Mouse (Mus musculus) midbrain, postnatal 0 days (tissue): ENCODE results near the gene Nipal4. TPM values are rescaled to one million over a fixed set of nuclear protein-coding genes. Genes with fewer than 3 reads are reported as not detected.

Experiments used
- ATAC-seq: fragments of 200-750 bp; cut with Nextera tagmentation; 2 replicates; pipeline ENCODE4 v1.8.0; 2017; ENCODE audit warnings: moderate number of reproducible peaks, mild to moderate bottlenecking, moderate TSS enrichment, moderate library complexity; ENCODE audit not compliant: low FRiP score
- DNase-seq: peaks from one replicate; pipeline ENCODE4 v3.0.0-alpha.2; 2015; ENCODE audit warnings: low spot score
- H3K27ac ChIP-seq: fragments of 300-500 bp; sonication (generic); 2 replicates; pipeline ENCODE4 v1.5.1; 2014; ENCODE audit warnings: low read depth, mild to moderate bottlenecking, low read length, mixed read lengths
- H3K27me3 ChIP-seq: fragments of 300-500 bp; sonication (generic); 2 replicates; pipeline ENCODE4 v1.6.1; 2014; ENCODE audit warnings: low read length, control low read depth, mixed read lengths; ENCODE audit not compliant: insufficient read depth
- H3K36me3 ChIP-seq: fragments of 300-500 bp; sonication (generic); 2 replicates; pipeline ENCODE4 v1.6.1; 2014; ENCODE audit warnings: low read length, control low read depth, mixed read lengths; ENCODE audit not compliant: insufficient read depth
- H3K4me1 ChIP-seq: fragments of 300-500 bp; sonication (generic); 2 replicates; pipeline ENCODE4 v1.6.1; 2014; ENCODE audit warnings: mild to moderate bottlenecking, control low read depth, antibody characterized with exemption, low read length, mixed read lengths; ENCODE audit not compliant: insufficient read depth
- H3K4me2 ChIP-seq: fragments of 300-500 bp; sonication (generic); 2 replicates; pipeline ENCODE4 v1.6.1; 2014; ENCODE audit warnings: low read depth, mild to moderate bottlenecking, low read length, mixed read lengths; ENCODE audit not compliant: poor library complexity, severe bottlenecking
- H3K4me3 ChIP-seq: fragments of 300-500 bp; sonication (generic); 2 replicates; pipeline ENCODE4 v1.5.1; 2014; ENCODE audit warnings: low read depth, mild to moderate bottlenecking, low read length, moderate library complexity
- H3K9ac ChIP-seq: fragments of 300-500 bp; sonication (generic); replicated peaks from 2 replicates; pipeline ENCODE4 v1.6.1; 2014; ENCODE audit warnings: mild to moderate bottlenecking, low read length, moderate library complexity, mixed read lengths; ENCODE audit not compliant: poor library complexity, severe bottlenecking
- H3K9me3 ChIP-seq: fragments of 300-500 bp; sonication (generic); 2 replicates; pipeline ENCODE4 v1.6.1; 2016; ENCODE audit warnings: low read length, control low read depth
- CTCF ChIP-seq: IDR thresholded peaks from 2 replicates; pipeline ENCODE4 v1.5.1; 2016; ENCODE audit warnings: antibody characterized with exemption, mild to moderate bottlenecking
- WGBS: fragments of 180-500 bp; shearing (Covaris S2); extraction: QIAGEN DNeasy Blood & Tissue Kit; methylation state at CpG from one replicate; pipeline ENCODE4 v1.1.7; 2014; 5-methylcytosine and 5-hydroxymethylcytosine counted together
- polyA plus RNA-seq: library from polyadenylated mRNA; unstranded; fragments of >200 nt; fragmentation: Nextera tagmentation; extraction: Ambion mirVana; gene quantifications from 2 replicates; pipeline ENCODE4 v1.2.1, GENCODE M21; 2015
- total RNA-seq: library from RNA; depleted of rRNA; stranded (reverse); fragments of >200 nt; gene quantifications from 2 replicates; pipeline ENCODE4 v1.2.3, GENCODE M21; 2014

Gene Nipal4
- total and polyA plus RNA-seq, 2 experiments from 2014 or later: 0.10 to 0.27 TPM

- Histone ChIP-seq H3K27ac (no peak overlapping the region), H3K4me2 (no peak overlapping the region), H3K27me3 (no peaks in the 10 kb centered on the region), H3K36me3 (peaks cover 16% of the 10 kb centered on the region), H3K9me3 (no peaks in the 10 kb centered on the region), H3K9ac (no peak overlapping the region), H3K4me1 (no peaks in the 10 kb centered on the region), H3K4me3 (no peak overlapping the region)
- no peak for DNase-seq
- no peak for TF ChIP-seq CTCF
- no peak for ATAC-seq
- WGBS: 88% methylated on average over 15 of the region's 15 CpGs
Measured at GRCm38 (mm10) chr11:46127621-46128547, 38.4 kb downstream of the Nipal4 start.

GRCm38 (mm10) chr11:46126827-46127410 is 39.4 kb downstream of the Nipal4 start:
- Histone ChIP-seq H3K4me1 (no peaks in the 10 kb centered on the region), H3K27ac (no peak overlapping the region), H3K27me3 (no peaks in the 10 kb centered on the region), H3K9me3 (no peaks in the 10 kb centered on the region), H3K4me2 (no peak overlapping the region), H3K36me3 (peaks cover 20% of the 10 kb centered on the region), H3K9ac (no peak overlapping the region), H3K4me3 (no peak overlapping the region)
- ATAC-seq: no peak
- DNase-seq: no peak
- 89% methylated on average over 11 of the region's 11 CpGs for WGBS
- TF ChIP-seq CTCF: no peak

GRCm38 (mm10) chr11:46126317-46126716 is 40.0 kb downstream of the Nipal4 start:
- Histone ChIP-seq H3K36me3 (peaks cover 18% of the 10 kb centered on the region), H3K4me2 (no peak overlapping the region), H3K4me3 (no peak overlapping the region), H3K4me1 (no peaks in the 10 kb centered on the region), H3K9me3 (no peaks in the 10 kb centered on the region), H3K27me3 (no peaks in the 10 kb centered on the region), H3K27ac (no peak overlapping the region), H3K9ac (no peak overlapping the region)
- ATAC-seq (no peak), DNase-seq (no peak)
- TF ChIP-seq CTCF: no peak
- WGBS: 93% methylated on average over 7 of the region's 7 CpGs

- DNase-seq (no peak), ATAC-seq (no peak)
- H3K27me3 ChIP-seq: no peaks in the 10 kb centered on the region
- no peak for TF ChIP-seq CTCF
- 96% methylated on average over 7 of the region's 7 CpGs for WGBS
- no peaks in the 10 kb centered on the region for H3K4me1 ChIP-seq
- H3K36me3 ChIP-seq: peaks cover 22% of the 10 kb centered on the region
- no peak overlapping the region for H3K9ac ChIP-seq
- no peaks in the 10 kb centered on the region for H3K9me3 ChIP-seq
- no peak overlapping the region for H3K4me2 ChIP-seq
- no peak overlapping the region for H3K27ac ChIP-seq
- H3K4me3 ChIP-seq: no peak overlapping the region
Measured at GRCm38 (mm10) chr11:46125835-46126229, 40.5 kb downstream of the Nipal4 start.

GRCm38 (mm10) chr11:46125093-46125834 is 41.0 kb downstream of the Nipal4 start:
- H3K4me2 ChIP-seq: no peak overlapping the region
- no peak for DNase-seq

More at GRCm38 (mm10) chr11:46125093-46125834, 41.0 kb downstream of the Nipal4 start:
- TF ChIP-seq CTCF: no peak
- no peak overlapping the region for H3K9ac ChIP-seq
- no peak overlapping the region for H3K4me3 ChIP-seq
- no peaks in the 10 kb centered on the region for H3K9me3 ChIP-seq
- H3K27me3 ChIP-seq: no peaks in the 10 kb centered on the region
- ATAC-seq: no peak
- 92% methylated on average over 12 of the region's 12 CpGs for WGBS
- H3K4me1 ChIP-seq: no peaks in the 10 kb centered on the region
- no peak overlapping the region for H3K27ac ChIP-seq
- peaks cover 23% of the 10 kb centered on the region for H3K36me3 ChIP-seq
